Mouse (Mus musculus): ENCODE measurements around the gene Zfp629.
"Not testable (repeated sequence)": the region's sequence is repeated elsewhere in the genome, so short reads cannot be mapped to it uniquely, and the experiment has no call there.

Gene Zfp629

GRCm38 (mm10) chr7:127631416-127631815 lies 15.8 kb upstream of the Zfp629 start:
- Histone ChIP-seq H3K27me3 (ENCODE audit: control insufficient read depth, insufficient read depth, low read length, poor library complexity, severe bottlenecking) (no peaks in the 10 kb centered on the region), H3K36me3 (ENCODE audit: control insufficient read depth, insufficient read depth, low read length, poor library complexity, severe bottlenecking) (no peaks in the 10 kb centered on the region)
- no peak for DNase-seq (ENCODE audit: low read depth, low spot score)

GRCm38 (mm10) chr7:127628646-127629045 lies 13.0 kb upstream of the Zfp629 start:
- no peak for DNase-seq (ENCODE audit: low read depth, low spot score)
- Histone ChIP-seq H3K27me3 (ENCODE audit: control insufficient read depth, insufficient read depth, low read length, poor library complexity, severe bottlenecking) (no peaks in the 10 kb centered on the region), H3K36me3 (ENCODE audit: control insufficient read depth, insufficient read depth, low read length, poor library complexity, severe bottlenecking) (no peaks in the 10 kb centered on the region)

GRCm38 (mm10) chr7:127626471-127626870 lies 10.9 kb upstream of the Zfp629 start:
- DNase-seq (ENCODE audit: low read depth, low spot score) = no peak
- H3K36me3 ChIP-seq (ENCODE audit: control insufficient read depth, insufficient read depth, low read length, poor library complexity, severe bottlenecking) = no peaks in the 10 kb centered on the region
- H3K27me3 ChIP-seq (ENCODE audit: control insufficient read depth, insufficient read depth, low read length, poor library complexity, severe bottlenecking) = no peaks in the 10 kb centered on the region

GRCm38 (mm10) chr7:127626039-127626438 lies 10.4 kb upstream of the Zfp629 start:
- H3K27me3 ChIP-seq (ENCODE audit: control insufficient read depth, insufficient read depth, low read length, poor library complexity, severe bottlenecking) = no peaks in the 10 kb centered on the region
- no peak for DNase-seq (ENCODE audit: low read depth, low spot score)
- H3K36me3 ChIP-seq (ENCODE audit: control insufficient read depth, insufficient read depth, low read length, poor library complexity, severe bottlenecking) = no peaks in the 10 kb centered on the region

- not testable (repeated sequence) for H3K36me3 ChIP-seq (ENCODE audit: control insufficient read depth, insufficient read depth, low read length, poor library complexity, severe bottlenecking); H3K27me3 ChIP-seq (ENCODE audit: control insufficient read depth, insufficient read depth, low read length, poor library complexity, severe bottlenecking); DNase-seq (ENCODE audit: low read depth, low spot score)
Measured at GRCm38 (mm10) chr7:127618402-127618801, 2.8 kb upstream of the Zfp629 start.

- no peaks in the 10 kb centered on the region for H3K36me3 ChIP-seq (ENCODE audit: control insufficient read depth, insufficient read depth, low read length, poor library complexity, severe bottlenecking)
- H3K27me3 ChIP-seq (ENCODE audit: control insufficient read depth, insufficient read depth, low read length, poor library complexity, severe bottlenecking) = no peaks in the 10 kb centered on the region
- DNase-seq (ENCODE audit: low read depth, low spot score) = no peak
Measured at GRCm38 (mm10) chr7:127617962-127618361, 2.4 kb upstream of the Zfp629 start.

DNA sequence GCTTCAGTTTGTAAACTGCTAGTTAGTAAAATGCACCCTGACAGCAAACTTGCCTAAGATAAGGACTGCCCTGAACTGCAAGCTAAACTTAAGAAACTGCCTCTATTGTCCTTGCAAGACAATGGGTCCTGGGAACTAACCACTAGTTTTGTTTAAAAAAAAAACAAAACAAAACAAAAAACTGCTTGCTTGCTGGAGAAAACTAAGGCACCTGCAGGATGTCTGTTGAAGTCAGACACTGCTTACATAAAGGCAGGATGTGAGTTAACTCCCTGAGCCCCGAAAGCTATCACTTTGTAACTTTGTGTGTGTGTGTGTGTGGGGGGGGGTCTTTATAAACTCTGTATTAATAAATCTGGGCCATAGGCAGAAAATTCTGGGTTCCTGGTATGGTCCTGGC lies 1.3 kb upstream of the Zfp629 start:
- no peaks in the 10 kb centered on the region for H3K27me3 ChIP-seq (ENCODE audit: control insufficient read depth, insufficient read depth, low read length, poor library complexity, severe bottlenecking)
- no peak for DNase-seq (ENCODE audit: low read depth, low spot score)
- H3K36me3 ChIP-seq (ENCODE audit: control insufficient read depth, insufficient read depth, low read length, poor library complexity, severe bottlenecking) = no peaks in the 10 kb centered on the region

DNA sequence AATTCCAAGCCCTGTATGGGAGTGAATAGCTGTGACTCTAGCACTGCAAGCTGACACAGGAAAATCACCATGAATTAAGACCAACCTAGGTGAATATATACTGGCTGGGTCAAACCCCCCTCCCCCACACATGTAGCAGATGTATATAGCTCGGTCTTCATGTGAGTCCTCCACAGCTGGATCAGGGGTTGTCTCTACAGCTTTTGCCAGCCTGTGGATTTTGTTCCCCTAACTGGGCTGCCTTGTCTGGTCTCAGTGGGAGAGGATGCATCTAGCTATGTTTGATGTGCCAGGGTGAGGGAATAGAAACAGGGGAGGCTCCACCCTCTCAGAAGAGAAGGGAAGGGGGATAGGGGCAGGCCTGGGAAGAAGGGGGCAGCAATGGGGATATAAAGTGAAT lies 739 bp upstream of the Zfp629 start:
- Histone ChIP-seq H3K36me3 (ENCODE audit: control insufficient read depth, insufficient read depth, low read length, poor library complexity, severe bottlenecking) (no peaks in the 10 kb centered on the region), H3K27me3 (ENCODE audit: control insufficient read depth, insufficient read depth, low read length, poor library complexity, severe bottlenecking) (no peaks in the 10 kb centered on the region)
- DNase-seq (ENCODE audit: low read depth, low spot score) = no peak

DNA sequence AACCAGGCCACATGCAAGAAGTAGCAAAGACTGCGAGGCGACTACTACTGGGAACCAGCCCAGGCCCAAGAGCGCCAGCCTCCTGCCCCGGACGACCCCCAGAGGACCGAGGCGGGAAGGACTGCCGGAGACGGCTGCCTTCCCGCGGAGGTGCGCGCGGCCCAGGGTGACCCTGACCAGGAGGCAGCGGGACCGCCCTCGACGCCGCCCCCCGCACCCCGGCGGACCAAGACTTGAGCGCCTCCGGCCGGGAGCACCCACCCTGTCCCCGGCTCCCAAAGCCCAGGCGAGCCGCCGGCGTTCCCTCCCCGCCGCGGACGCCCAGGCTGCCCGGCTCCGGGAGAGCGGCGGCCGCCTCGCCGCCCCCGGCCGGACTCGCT lies 1.1 kb downstream of the Zfp629 start:
- no peaks in the 10 kb centered on the region for H3K27me3 ChIP-seq (ENCODE audit: control insufficient read depth, insufficient read depth, low read length, poor library complexity, severe bottlenecking)
- no peaks in the 10 kb centered on the region for H3K36me3 ChIP-seq (ENCODE audit: control insufficient read depth, insufficient read depth, low read length, poor library complexity, severe bottlenecking)
- peak; percentile 40 for DNase-seq (ENCODE audit: low read depth, low spot score)

GRCm38 (mm10) chr7:127614091-127614490 lies 1.5 kb downstream of the Zfp629 start:
- H3K36me3 ChIP-seq (ENCODE audit: control insufficient read depth, insufficient read depth, low read length, poor library complexity, severe bottlenecking) = no peaks in the 10 kb centered on the region
- no peak for DNase-seq (ENCODE audit: low read depth, low spot score)
- H3K27me3 ChIP-seq (ENCODE audit: control insufficient read depth, insufficient read depth, low read length, poor library complexity, severe bottlenecking) = no peaks in the 10 kb centered on the region

DNA sequence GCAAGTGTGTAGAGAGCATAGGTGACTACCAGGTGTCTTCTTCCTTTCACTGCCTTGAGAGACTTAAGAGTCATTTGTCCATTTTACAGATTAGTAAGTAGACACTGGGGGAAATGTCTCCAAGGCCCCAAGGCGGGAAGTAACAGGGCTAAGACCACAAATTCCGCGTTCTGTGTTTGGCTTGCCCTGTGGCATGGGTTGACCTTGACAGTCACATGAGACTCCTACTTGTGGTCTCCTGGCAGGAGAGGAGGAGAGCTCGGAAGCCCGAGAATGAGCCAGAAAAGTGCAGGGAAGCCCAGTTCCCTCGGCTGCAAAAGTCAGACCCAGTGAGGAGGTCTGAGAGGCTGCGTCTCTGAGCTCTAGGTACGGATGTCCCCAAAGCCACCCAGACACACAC lies 2.1 kb downstream of the Zfp629 start:
- DNase-seq (ENCODE audit: low read depth, low spot score) = no peak
- Histone ChIP-seq H3K36me3 (ENCODE audit: control insufficient read depth, insufficient read depth, low read length, poor library complexity, severe bottlenecking) (no peaks in the 10 kb centered on the region), H3K27me3 (ENCODE audit: control insufficient read depth, insufficient read depth, low read length, poor library complexity, severe bottlenecking) (no peaks in the 10 kb centered on the region)

- H3K27me3 ChIP-seq (ENCODE audit: control insufficient read depth, insufficient read depth, low read length, poor library complexity, severe bottlenecking) = no peaks in the 10 kb centered on the region
- DNase-seq (ENCODE audit: low read depth, low spot score) = no peak
- H3K36me3 ChIP-seq (ENCODE audit: control insufficient read depth, insufficient read depth, low read length, poor library complexity, severe bottlenecking) = no peaks in the 10 kb centered on the region
Measured at GRCm38 (mm10) chr7:127611561-127611960, 4.0 kb downstream of the Zfp629 start.

DNA sequence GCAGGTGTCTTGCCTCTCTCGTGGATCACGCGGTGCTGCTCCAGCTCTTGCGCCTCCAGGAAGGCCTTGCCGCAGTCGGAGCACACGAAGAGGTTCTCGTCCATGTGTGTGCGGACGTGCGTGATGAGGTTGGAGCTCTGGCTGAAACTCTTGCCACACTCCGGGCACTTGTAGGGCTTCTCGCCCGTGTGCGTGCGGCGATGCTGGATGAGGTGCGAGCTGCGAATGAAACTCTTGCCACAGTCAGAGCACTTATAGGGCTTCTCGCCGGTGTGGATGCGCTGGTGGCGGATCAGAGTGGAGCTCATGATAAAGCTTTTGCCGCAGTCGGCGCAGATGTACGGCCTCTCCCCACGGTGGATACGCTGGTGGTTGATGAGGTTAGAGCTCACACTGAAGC lies 4.6 kb downstream of the Zfp629 start:
- Histone ChIP-seq H3K36me3 (ENCODE audit: control insufficient read depth, insufficient read depth, low read length, poor library complexity, severe bottlenecking) (no peaks in the 10 kb centered on the region), H3K27me3 (ENCODE audit: control insufficient read depth, insufficient read depth, low read length, poor library complexity, severe bottlenecking) (no peaks in the 10 kb centered on the region)
- no peak for DNase-seq (ENCODE audit: low read depth, low spot score)

- Histone ChIP-seq H3K27me3 (ENCODE audit: control insufficient read depth, insufficient read depth, low read length, poor library complexity, severe bottlenecking) (no peaks in the 10 kb centered on the region), H3K36me3 (ENCODE audit: control insufficient read depth, insufficient read depth, low read length, poor library complexity, severe bottlenecking) (peaks cover 5% of the 10 kb centered on the region)
- no peak for DNase-seq (ENCODE audit: low read depth, low spot score)
Measured at GRCm38 (mm10) chr7:127607150-127607549, 8.4 kb downstream of the Zfp629 start.

DNA sequence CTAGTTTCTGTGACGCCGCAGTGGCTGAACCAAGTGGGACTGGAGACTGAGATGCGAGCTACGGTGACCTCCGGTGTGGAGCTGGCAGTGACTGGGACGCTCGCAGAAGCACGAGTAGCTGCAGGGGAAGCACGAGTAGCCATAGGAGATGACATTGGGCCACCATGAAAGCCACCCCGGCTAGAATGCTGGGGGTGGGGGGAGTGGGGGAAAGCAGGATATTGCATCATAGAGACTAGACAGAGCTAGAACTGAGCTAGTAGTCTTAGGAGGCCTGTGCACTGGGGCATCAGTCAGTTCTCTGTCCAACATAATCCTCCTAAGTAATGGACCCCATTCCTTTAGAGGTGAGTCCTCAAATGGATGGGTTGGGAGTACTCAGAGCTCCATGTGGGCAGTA lies 11.3 kb downstream of the Zfp629 start:
- Histone ChIP-seq H3K36me3 (ENCODE audit: control insufficient read depth, insufficient read depth, low read length, poor library complexity, severe bottlenecking) (peaks cover 8% of the 10 kb centered on the region), H3K27me3 (ENCODE audit: control insufficient read depth, insufficient read depth, low read length, poor library complexity, severe bottlenecking) (no peaks in the 10 kb centered on the region)
- DNase-seq (ENCODE audit: low read depth, low spot score) = no peak

GRCm38 (mm10) chr7:127602903-127603302 lies 12.7 kb downstream of the Zfp629 start:
- DNase-seq (ENCODE audit: low read depth, low spot score) = no peak
- H3K27me3 ChIP-seq (ENCODE audit: control insufficient read depth, insufficient read depth, low read length, poor library complexity, severe bottlenecking) = no peaks in the 10 kb centered on the region
- peaks cover 8% of the 10 kb centered on the region for H3K36me3 ChIP-seq (ENCODE audit: control insufficient read depth, insufficient read depth, low read length, poor library complexity, severe bottlenecking)

Data from splenic B cell, adult 2 months (primary cell).